Mouse (Mus musculus): ENCODE measurements around the gene Tssc4.

Tssc4 gene

DNA sequence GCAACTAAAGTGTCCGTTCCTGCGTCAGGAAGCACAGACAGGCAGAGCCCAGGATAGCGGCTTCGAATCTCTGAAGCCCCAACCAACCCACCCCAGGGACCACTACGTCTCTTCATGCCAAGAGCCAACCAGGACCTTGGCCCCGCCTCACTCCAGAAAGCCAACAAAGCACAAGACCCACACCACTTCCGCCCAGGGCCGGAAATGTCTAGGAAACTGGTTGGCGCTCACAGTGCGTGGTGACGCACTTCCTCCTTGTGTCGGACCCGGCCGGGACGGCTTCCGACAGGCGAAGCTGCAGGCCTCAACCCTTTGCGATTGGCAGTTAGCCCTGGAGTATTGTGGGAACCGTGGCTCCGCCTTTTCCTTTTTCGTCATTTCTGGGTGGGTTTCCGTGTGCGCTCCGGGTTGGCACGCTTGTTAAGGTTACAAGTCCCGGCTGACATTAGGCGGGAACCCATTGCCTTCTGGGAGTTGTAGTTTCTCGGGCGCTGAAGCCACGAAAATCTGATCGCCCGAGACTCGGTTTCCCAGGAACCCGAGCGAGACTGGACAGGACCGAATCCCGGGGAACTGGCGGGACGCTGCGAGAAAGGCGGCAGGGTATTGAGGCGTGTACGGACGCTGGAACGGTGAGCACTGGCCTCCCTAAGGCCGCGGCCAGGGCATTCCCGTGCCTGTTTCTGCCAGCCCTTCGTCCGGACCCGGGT lies at the start of gene Tssc4:
Gene Tssc4, plus strand, starts transcription at position 368 of the 710 bp plus-strand sequence.
- DNase-seq = peak; percentile 98 to 99

DNA sequence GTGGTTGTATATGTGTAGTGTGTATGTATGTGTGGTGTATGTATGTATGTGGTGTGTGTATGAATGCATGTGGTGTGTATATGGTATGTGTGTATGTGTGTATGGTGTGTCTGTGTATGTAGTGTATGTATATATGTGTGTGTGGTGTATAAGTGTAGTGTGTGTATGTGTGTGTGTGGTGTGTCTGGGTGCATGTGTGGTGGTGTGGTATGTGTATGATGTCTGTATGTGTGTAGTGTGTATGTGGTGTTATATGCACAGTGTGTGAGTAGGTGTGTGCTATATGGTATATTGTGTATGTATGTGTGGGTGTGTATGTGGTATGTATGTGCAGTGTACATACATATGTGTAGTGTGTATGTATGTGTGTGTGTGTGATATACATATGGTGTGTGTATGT lies 49.0 kb upstream of the Tssc4 start:
- no peak for DNase-seq

DNA sequence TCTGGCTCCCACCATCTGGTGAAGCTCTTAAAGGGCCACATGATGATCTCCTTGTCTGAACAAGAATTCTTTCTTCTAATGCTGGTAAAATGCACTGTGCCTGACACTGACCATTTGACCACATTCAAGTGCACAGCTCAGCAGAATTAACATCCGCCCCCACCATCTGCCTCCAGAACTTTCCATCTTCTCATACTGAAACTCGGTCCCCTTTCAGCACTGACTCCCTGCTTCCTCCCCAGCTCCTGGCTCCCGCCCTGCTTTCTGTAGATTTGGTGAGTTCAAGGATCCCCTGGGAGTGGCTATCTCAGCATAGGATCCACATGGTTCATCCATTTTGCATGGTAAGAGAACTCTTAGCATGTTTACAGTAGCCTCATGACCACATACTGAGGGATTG lies 48.3 kb upstream of the Tssc4 start:
- DNase-seq = no peak

DNA sequence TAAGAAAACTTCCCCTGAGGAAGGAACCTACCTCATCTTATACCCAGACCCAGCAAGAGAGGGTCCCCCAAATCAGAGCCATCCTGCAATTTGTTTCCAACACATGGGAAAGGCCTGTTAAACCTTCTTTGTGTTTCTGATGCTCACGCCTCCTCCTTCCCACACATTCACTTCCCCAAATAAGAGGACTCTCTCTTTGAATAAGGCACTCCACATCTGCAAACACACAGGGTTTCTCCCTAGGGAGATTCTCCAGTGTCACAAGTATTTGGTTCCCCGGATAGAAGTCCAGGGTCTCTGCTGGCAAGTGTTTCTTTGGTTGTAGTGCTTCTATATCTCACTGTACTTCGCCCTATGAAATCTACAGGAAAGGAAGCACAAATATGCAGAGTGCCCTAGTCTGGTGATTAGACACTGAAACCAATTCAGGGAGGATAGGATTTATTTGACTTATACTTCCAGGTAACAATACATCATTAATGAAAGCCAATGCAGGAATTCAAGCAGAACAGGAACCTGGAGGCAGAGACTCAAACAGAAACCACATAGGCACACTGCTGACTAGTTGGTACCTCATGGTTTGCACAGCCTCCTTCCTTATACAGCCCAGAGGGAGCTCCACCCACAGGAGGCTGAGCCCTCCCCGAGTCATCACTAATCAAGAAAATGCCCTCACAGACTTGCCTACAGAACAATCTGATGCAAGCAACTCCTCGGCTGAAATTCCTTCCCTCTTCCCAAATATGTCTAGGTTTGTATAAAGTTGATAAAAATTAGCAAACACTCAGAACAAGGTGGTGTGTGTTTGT lies 47.5 kb upstream of the Tssc4 start:
- no peak for DNase-seq

DNA sequence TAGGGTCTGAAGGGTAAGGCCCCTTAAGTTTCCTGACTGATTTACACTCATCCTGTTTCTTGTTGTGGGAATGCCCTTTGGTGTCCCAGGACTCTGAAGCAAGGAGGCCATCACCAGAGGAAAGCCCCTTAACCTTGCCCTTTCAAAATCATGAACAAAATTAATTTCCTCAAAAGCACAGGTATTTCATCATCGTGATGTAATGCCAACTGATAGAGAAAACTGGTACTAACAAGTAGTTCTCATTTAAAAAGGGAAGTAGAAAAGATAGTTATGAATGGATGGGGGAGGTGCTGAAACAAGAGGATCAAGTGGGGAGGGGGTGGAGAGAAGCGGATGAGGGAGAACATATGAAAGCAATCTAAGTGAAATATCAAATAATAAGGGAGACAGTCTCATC lies 45.5 kb upstream of the Tssc4 start:
- DNase-seq = no peak

DNA sequence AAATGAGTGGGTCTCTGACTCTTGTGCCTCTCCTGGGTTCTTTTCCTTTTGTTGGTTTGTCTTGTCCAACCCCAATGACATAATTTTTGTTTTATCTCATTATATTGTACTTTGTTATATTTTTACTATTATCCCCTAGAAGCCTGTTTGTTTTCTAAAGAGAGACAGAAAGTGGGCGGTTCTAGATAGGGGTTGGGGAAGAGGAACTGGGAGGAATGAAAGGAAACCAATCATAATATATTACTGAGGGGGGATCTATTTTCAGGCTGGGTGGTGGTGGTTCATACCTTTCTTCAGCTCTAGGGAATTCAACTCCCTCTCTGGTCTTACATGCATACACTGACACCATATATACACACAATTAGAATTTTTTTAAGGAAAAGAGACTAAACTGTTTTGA lies 44.8 kb upstream of the Tssc4 start:
- no peak for DNase-seq

DNA sequence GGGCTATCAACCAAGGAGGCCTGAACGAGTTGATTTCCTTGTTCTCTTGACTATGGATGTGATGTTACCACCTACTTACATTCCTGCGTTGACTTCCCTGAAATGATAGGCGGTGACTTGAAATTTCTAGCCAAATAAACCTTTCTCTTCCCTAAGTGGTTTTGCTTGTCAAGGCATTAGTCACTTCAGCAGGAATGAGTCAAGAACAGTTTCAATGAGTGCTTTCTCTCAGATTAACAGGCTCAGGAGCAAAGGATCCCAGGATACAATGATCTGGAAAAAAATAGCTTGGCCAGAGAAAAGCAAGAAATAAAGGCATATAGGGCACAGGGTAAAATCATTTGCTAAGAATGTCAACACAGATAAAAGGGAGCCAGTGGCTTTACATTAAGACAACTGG lies 43.6 kb upstream of the Tssc4 start:
- no peak for DNase-seq

DNA sequence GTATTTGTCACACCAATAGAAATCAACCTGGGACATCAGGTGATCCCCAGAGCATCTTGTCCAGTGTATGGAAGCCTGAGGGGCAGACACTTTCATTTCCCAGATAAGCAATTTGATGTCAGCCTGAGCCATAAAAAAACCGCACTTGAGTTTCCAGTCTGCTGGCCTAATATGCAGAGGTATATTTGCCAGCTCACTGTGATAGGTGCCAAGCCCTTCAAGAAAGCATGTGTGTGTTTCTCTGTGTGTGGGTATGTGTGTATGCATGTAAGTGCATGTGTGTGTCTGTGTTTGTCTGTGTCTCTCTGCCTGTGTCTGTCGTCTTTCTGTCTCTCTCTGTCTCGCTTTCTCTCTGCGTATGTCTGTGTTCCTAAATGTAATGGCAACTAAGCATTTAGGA lies 41.9 kb upstream of the Tssc4 start:
- peak; percentile 57 to 60 for DNase-seq

DNA sequence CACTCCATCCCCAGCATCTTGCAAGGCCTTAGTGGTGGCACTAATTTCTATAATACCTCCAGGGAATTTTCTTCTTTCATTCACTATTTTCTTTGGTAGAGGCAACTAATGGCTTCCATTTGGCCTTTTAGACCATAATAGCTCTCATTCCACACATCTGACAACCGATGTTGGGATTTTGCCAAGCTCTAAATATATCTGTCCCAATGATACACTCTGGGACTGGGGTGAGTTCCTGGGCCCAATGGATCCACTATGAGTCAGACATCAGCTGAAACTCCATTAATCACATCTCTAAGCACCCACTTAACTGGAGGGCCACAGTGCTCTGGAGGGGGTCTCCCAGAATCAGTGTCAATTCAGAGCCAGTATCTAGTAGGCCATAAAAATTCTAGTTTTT lies 37.2 kb upstream of the Tssc4 start:
- no peak for DNase-seq

DNA sequence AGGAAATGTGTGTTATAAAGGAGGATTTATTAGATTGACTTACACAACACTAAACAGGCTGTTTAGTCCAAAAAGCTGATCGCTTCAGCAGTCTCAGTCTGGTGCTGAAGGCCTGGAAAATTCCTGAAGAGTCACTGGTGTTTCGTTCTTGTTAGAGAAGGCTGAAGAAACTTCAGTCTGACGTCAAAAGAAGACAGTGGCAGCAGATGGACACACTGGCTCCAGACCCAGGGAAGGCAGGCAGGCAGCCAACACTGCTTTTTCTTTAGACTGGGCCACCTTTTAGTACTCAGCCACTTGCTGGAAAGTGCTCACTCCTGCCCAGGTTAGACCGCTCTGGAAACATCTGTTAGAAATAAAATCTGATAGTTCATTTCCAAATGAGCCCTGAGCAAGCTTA lies 35.5 kb upstream of the Tssc4 start:
- DNase-seq = peak; percentile 67 to 70

DNA sequence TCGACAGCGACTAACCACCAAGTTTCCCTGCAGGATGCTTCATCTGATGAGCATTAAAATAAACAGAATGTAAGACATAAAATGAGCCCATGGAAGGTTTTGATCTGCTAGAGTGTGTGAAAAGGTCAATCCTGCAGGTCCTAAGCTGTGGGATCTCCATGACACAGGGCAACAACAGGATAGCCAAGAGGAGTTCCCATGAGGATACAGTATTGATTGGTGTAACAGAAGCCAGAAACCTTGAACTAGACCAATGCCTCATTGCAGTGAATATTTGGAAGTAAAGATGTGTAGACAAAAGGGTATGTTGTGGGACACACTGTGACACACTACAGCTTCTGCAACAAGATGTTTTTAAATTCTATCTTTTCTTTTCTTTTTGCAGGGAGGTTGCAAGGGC lies 34.9 kb upstream of the Tssc4 start:
- no peak for DNase-seq

DNA sequence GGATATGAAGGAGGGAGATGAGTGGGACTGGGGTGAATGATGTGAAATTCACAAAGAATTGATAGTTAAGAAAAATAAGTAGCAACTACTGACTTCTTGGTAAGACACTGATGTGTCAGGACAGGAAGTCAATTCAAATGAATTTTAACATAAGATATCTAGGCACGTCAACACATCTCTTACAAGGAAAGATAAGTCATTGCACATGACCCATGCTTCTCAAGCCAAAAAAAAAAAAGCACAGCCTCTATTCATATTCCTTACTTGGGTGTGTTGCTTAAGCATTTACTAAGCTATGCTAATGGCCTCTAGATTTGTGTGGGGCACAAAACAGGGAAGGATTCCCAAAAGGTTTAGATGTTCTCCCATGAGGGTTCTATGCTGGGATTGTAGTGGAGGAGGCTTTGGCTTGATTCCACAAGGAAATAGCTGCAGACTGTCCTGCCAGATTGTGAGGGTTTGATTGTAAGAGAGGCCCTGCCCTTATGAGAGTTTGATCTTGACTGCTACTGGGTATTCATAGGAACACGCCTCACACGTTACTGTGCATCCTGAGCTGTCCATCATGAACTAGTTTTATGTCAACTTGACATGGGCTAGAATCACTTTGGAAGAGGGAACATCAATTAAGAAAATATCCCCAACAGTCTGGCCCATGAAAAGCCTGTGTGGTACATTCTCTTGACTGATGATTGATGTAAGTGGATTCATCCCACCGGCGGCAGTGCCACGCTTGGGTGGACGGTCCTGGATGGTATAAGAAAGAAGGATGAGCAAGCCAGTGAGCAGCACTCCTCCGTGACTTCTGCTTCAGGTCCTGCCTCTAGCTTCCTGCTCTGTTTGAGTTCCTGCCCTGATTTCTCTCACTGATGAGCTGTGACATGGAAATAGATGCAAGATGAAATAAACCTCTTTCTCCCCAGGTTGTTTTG lies 34.3 kb upstream of the Tssc4 start:
- DNase-seq = no peak

DNA sequence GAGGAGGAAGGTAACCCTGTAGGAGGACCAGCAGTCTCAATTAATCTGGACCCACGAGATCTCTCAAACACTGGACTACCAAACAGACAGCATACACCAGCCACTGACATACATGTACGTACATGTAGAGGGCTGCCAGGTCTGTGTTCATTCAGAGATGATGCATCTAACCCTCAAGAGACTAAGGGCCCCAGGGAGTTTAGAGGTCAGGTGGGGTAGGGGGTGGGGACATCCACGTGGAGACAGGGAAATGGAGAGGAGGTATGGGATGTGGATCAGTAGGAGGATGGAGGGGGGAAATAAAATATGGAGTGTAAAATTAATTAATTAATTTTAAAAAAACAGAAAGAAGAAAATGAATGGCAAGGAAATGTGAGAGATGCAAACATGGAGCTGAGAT lies 32.3 kb upstream of the Tssc4 start:
- no peak for DNase-seq

DNA sequence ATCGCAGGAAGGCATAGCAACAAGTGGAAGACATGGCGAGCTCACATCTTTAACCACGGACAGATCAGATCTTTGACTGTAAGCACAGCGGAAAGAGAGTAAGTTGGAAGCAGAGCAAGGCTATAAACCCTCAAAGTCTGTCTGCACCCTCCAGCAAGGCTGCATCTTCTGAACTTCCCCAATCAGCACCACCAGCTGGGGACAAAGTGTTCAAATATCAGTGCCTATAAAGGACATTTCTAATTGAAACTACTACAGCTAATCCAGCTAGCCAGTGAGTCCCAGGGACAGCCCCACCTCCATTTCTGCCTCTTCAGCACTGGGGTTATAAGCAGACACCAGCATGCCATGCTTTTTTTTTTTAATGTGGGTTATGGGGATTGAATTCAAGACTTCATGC lies 31.7 kb upstream of the Tssc4 start:
- DNase-seq = no peak

DNA sequence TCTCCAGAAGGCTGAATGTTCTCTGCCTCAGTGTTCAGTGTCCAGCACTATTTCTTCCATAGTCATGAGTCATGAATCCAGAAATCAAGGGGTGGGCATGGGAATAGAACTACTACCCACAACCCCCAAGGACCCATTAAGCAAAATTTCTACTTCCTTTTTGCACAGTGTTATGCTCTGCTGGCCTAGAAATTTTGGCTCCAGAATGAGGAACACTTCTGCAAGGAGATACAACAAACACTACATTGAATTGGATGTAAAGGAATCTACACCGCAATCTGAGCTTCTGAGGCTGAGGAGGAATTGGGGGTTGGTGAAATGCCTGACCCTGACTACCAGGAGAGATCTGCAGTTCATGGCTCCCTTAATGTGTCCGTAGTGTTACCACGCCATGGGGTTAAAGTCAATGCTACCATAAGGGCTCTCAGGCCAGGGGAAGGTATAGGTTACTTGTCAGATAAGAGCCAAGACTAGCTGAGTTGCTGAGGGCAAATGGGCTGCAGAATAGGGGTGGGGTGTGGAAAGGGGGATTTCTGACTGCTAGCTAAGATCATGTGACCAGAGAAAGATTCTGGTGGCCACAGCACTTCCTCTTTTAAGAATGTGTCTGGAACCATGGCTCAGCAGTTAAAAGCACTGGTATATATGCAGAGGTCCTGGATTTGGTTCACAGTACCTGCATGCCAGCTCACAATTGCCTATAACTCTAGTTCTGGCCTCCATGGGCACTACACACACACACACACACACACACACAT lies 30.7 kb upstream of the Tssc4 start:
- DNase-seq = no peak

DNA sequence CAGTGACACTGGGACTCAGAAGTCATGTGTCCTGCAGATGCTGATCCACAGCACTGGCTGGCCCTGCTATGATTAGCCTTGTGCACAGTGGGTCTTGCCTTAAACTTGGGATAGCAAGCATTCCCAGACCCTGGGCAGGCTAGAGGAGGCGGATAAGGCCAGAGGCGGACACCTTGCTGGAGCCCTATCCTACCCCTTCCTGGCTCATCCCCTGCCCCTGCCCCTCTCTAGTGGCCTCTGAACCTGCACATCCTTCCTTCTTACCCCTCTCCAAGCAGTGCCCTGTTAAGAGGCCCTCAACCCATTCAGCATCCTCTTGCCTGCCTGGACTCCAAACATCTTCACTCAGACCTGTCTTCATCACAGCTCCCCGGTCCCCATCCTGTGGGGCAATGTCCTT lies 28.5 kb upstream of the Tssc4 start:
- DNase-seq = no peak

DNA sequence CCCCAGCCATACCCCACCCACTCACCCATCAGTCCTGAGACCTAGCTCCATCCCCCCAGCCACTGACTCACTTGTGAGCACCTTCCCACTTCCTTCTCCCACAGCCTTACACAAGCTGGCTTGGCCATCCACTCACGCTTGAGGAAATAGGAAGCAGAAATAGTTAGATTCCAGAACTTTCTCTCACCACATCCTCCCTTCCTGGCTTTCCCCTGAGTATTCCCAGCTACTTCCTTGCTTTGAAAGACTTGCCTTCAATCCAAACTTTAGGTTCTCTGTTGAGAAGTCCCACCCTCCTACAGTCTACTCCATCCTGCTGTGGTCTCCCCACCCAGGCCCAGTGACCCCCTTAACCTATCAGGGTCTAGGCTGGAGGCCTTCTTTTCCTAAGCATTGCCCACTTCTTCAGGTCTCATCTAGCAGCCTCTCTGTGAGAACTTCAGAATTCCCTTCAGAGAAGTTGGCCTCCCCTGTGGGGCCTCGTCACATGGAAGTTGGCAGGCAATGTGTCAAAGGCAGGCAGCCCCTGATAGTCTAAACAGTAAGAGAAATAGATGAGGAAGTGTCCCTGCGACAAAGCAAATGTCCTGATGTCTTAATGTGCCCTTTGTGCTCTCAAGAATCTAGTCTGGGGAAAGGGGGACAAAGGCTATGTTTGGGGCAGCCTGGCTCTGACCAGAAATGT lies 27.8 kb upstream of the Tssc4 start:
- no peak for DNase-seq

DNA sequence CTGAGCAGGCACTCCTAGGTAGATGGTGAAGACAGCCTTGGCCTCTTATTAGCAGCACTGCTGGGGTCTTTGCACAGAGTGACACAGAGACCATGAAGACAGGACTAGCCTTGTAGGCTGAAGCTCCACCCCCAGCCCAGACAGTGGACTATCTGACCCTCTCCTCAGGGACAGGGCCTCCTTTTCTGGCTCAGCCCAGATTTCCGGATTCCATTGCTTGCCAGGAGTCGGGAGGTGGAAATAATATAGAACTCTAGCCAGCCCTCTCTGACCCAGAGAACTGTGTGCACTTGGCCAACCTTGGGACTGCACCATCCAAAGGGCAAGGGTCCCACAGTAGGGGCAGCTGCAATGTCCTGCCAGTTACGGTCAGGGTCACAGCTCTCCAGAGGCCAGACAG lies 27.0 kb upstream of the Tssc4 start:
- no peak for DNase-seq

DNA sequence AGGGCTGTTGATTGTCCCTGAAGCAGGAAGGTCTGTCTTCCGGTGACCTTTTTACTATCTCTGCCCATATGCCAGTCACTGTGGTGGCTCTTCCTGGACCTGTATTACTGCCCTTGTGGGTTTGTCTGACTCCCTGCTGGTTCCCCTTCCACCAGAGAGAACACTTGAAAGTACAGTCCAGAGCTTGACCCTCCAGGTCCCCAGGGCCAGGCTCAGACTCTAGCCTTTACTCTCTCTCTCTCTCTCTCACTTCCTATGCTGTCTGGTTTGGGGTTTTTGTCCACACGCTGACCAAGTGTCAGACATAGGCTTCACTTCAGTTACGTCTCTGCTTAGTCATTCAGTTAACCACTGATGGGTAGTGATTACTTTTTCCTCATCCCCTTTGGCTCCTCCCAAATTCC lies 26.1 kb upstream of the Tssc4 start:
- DNase-seq = no peak

DNA sequence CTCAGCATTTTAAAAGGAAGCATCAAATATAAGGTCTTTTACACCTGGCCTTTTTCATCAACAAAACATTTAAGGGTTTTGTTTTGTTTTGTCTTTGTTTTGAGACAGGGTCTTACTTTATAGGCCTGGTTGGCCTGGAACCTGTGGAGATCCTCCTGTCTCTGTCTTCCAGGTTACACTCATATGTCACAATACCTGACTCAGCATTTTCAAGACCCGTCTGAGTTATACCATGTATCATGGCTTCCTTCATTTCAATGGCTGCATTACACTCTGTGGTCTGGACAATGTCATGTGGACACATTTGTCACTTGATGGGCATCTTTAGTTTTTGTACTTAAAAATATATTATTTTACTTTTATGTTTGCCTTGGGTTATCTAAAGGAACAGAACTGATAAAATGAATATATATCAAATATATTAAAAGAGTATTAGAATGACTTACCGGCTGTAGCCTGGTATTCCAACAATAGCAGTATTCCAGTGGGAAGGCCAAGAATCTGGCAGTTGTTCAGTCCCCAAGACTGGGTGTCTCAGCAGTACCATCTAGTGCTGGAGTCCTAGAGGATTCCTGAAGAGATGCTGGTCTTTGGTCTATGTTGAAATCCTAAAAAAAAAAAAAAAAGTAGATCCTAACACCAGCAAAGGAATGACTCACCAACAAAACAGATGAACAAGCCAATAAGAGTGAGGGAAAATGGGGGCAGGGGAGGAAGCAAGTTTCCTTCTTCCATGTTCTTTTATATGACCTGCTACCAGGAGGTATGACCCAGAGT lies 24.8 kb upstream of the Tssc4 start:
- no peak for DNase-seq

DNA sequence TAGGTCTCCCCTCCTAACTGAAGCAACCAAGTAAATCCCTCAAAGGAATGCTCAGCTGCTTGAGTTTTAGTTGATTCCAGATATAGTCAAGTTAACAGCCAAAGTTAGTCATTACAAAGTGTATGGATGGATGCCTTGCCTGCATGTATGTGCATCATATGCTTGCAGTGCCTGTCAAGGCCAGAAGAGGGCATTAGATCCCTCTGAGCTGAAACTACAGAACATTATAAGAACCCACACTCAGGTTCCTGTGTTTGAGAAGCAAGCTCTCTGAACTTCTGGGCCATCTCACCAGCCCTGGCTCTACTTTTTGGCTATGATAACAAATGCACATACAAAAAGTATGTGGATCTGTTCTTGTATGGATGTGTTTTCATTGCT lies 24.2 kb upstream of the Tssc4 start:
- no peak for DNase-seq

Measured in cerebellum, postnatal 14 days (tissue).